Mouse (Mus musculus): Measurements from ENCODE around the gene Hsd17b7.

The Hsd17b7 gene

GRCm38 (mm10) chr1:169939345-169939744 is 29.7 kb downstream of the Hsd17b7 start:
- peak; percentile 43 for DNase-seq (ENCODE audit: extremely low spot score)

- DNase-seq (ENCODE audit: extremely low spot score) = peak; percentile 53
Observed at GRCm38 (mm10) chr1:169934005-169934725, 34.9 kb downstream of the Hsd17b7 start.

- no peak for DNase-seq (ENCODE audit: extremely low spot score)
Observed at GRCm38 (mm10) chr1:169932122-169932746, 36.8 kb downstream of the Hsd17b7 start.

- no peak for DNase-seq (ENCODE audit: extremely low spot score)
Observed at GRCm38 (mm10) chr1:169931698-169932097, 37.3 kb downstream of the Hsd17b7 start.

GRCm38 (mm10) chr1:169928454-169928971 is 40.5 kb downstream of the Hsd17b7 start, which contains the start of gene Ccdc190:
Ccdc190 (plus strand) TSS chr1:169928648.
- DNase-seq (ENCODE audit: extremely low spot score) = no peak

GRCm38 (mm10) chr1:169927753-169928369 is 41.2 kb downstream of the Hsd17b7 start:
- no peak for DNase-seq (ENCODE audit: extremely low spot score)

GRCm38 (mm10) chr1:169924567-169924966 is 44.5 kb downstream of the Hsd17b7 start:
- no peak for DNase-seq (ENCODE audit: extremely low spot score)

- DNase-seq (ENCODE audit: extremely low spot score) = peak; percentile 46
Observed at GRCm38 (mm10) chr1:169921710-169922211, 47.3 kb downstream of the Hsd17b7 start.

GRCm38 (mm10) chr1:169919211-169919610 is 49.8 kb downstream of the Hsd17b7 start:
- peak; percentile 83 for DNase-seq (ENCODE audit: extremely low spot score)

- DNase-seq (ENCODE audit: extremely low spot score) = peak; percentile 63
Observed at GRCm38 (mm10) chr1:169917998-169918397, 51.0 kb downstream of the Hsd17b7 start.

- DNase-seq (ENCODE audit: extremely low spot score) = no peak
Observed at GRCm38 (mm10) chr1:169917115-169917796, 51.8 kb downstream of the Hsd17b7 start.

GRCm38 (mm10) chr1:169916659-169917058 is 52.4 kb downstream of the Hsd17b7 start:
- no peak for DNase-seq (ENCODE audit: extremely low spot score)

- DNase-seq (ENCODE audit: extremely low spot score) = no peak
Observed at GRCm38 (mm10) chr1:169911526-169911925, 57.5 kb downstream of the Hsd17b7 start.

GRCm38 (mm10) chr1:169910751-169911150 is 58.3 kb downstream of the Hsd17b7 start:
- DNase-seq (ENCODE audit: extremely low spot score) = no peak

- DNase-seq (ENCODE audit: extremely low spot score) = no peak
Observed at GRCm38 (mm10) chr1:169909659-169910058, 59.4 kb downstream of the Hsd17b7 start.

GRCm38 (mm10) chr1:169909163-169909562 is 59.9 kb downstream of the Hsd17b7 start:
- DNase-seq (ENCODE audit: extremely low spot score) = no peak

GRCm38 (mm10) chr1:169900771-169901336 is 68.2 kb downstream of the Hsd17b7 start:
- no peak for DNase-seq (ENCODE audit: extremely low spot score)

Measured in embryo, embryonic 9.5 days (tissue).